Mouse (Mus musculus): Measurements from ENCODE around the gene Rnf103.

Gene Rnf103

GRCm38 (mm10) chr6:71492756-71493674, 679 bp upstream of the Rnf103 start:
- DNase-seq, result no peak

- peak; percentile 79 to 82 for DNase-seq
These were observed 787 bp downstream of the Rnf103 start for GRCm38 (mm10) chr6:71494341-71495020.

- no peak for DNase-seq
These were observed 6.9 kb downstream of the Rnf103 start for GRCm38 (mm10) chr6:71500575-71500974.

GRCm38 (mm10) chr6:71503001-71503400, 9.3 kb downstream of the Rnf103 start:
- peak in 1 of 2 experiments; percentile 31 for DNase-seq

GRCm38 (mm10) chr6:71503670-71504069, 10.0 kb downstream of the Rnf103 start:
- no peak for DNase-seq

- DNase-seq, result no peak
These were observed 10.4 kb downstream of the Rnf103 start for GRCm38 (mm10) chr6:71504091-71504490.

GRCm38 (mm10) chr6:71505671-71506070, 12.0 kb downstream of the Rnf103 start:
- no peak for DNase-seq

- peak; percentile 28 to 39 for DNase-seq
These were observed 25.8 kb downstream of the Rnf103 start for GRCm38 (mm10) chr6:71519476-71519875.

- peak; percentile 90 to 92 for DNase-seq
These were observed 31.9 kb downstream of the Rnf103 start for GRCm38 (mm10) chr6:71525556-71525955.

GRCm38 (mm10) chr6:71527056-71527455, 33.4 kb downstream of the Rnf103 start:
- DNase-seq, result peak; percentile 83 to 90

- peak; percentile 60 to 71 for DNase-seq
These were observed 34.1 kb downstream of the Rnf103 start for GRCm38 (mm10) chr6:71527826-71528225.

GRCm38 (mm10) chr6:71530176-71530575, 36.5 kb downstream of the Rnf103 start:
- peak; percentile 77 to 82 for DNase-seq

- no peak for DNase-seq
These were observed 43.6 kb downstream of the Rnf103 start for GRCm38 (mm10) chr6:71537286-71537685.

- peak; percentile 97 for DNase-seq
These were observed 50.2 kb downstream of the Rnf103 start, which contains the start of gene Chmp3 for GRCm38 (mm10) chr6:71543686-71544499. TSS of gene Chmp3 (plus strand) at chr6:71543797.

GRCm38 (mm10) chr6:71555507-71555951, 61.8 kb downstream of the Rnf103 start:
- DNase-seq, result peak; percentile 41 to 50

GRCm38 (mm10) chr6:71556826-71557225, 63.1 kb downstream of the Rnf103 start:
- DNase-seq, result no peak
